Mouse (Mus musculus) CH12F3 (cell line): ENCODE data around the gene Adk.
"Not testable (repeated sequence)": the region's sequence is repeated elsewhere in the genome, so short reads cannot be mapped to it uniquely, and the experiment has no call there.

ENCODE experiments used
- in situ Hi-C: fragments of 300-500 bp; cut with MboI; formaldehyde crosslinking; loops from 2 replicates; pipeline ENCODE4 v1.14.3; 2020; ENCODE audit warnings: low sequenced_read_pairs

Adk gene

GRCm38 (mm10) chr14:21463117-21463712, 410.8 kb downstream of the Adk start:
- in situ Hi-C loops: no loop called here

GRCm38 (mm10) chr14:21470386-21470785, 418.0 kb downstream of the Adk start:
- in situ Hi-C loops: no loop called here

- in situ Hi-C loops: no loop called here
These were observed 419.6 kb downstream of the Adk start for GRCm38 (mm10) chr14:21471975-21472374.

GRCm38 (mm10) chr14:21474593-21475132, 422.3 kb downstream of the Adk start:
- in situ Hi-C loops: not testable (repeated sequence)

GRCm38 (mm10) chr14:21477181-21477580, 424.8 kb downstream of the Adk start:
- in situ Hi-C loops: no loop called here

GRCm38 (mm10) chr14:21479566-21479965, 427.2 kb downstream of the Adk start:
- in situ Hi-C loops: no loop called here

- in situ Hi-C loops: no loop called here
These were observed 427.8 kb downstream of the Adk start for GRCm38 (mm10) chr14:21480191-21480590.

- in situ Hi-C loops: no loop called here
These were observed 428.9 kb downstream of the Adk start, which contains the start of gene Kat6b for GRCm38 (mm10) chr14:21481231-21481630. Gene Kat6b, plus strand, starts transcription at chr14:21481434.

- in situ Hi-C loops: no loop called here
These were observed 431.8 kb downstream of the Adk start for GRCm38 (mm10) chr14:21484199-21484598.

GRCm38 (mm10) chr14:21484693-21485092, 432.3 kb downstream of the Adk start:
- in situ Hi-C loops: no loop called here

GRCm38 (mm10) chr14:21485961-21486520, 433.7 kb downstream of the Adk start:
- in situ Hi-C loops: no loop called here

- in situ Hi-C loops: not testable (repeated sequence)
These were observed 434.8 kb downstream of the Adk start for GRCm38 (mm10) chr14:21487135-21487534.

- in situ Hi-C loops: not testable (repeated sequence)
These were observed 436.2 kb downstream of the Adk start for GRCm38 (mm10) chr14:21488426-21489115.

GRCm38 (mm10) chr14:21489116-21489485, 436.7 kb downstream of the Adk start:
- in situ Hi-C loops: no loop called here

- in situ Hi-C loops: no loop called here
These were observed 437.8 kb downstream of the Adk start for GRCm38 (mm10) chr14:21490141-21490540.
